Mouse (Mus musculus) frontal cortex, adult 2 months (tissue): ENCODE measurements around the gene Fgd4. TPM values are rescaled to one million over a fixed set of nuclear protein-coding genes. Genes with fewer than 3 reads are reported as not detected.

Source experiments
- polyA plus RNA-seq: library from polyadenylated mRNA; depleted of rRNA; stranded (reverse); fragments of >200 nt; gene quantifications from 2 replicates; pipeline ENCODE4 v1.2.3, GENCODE M21; 2012; rRNA removed

Fgd4 gene
- polyA plus RNA-seq, 1 experiment: 13.3 TPM

Other genes with a start within 250 kb of the Fgd4 start
- 99.6 and 108 TPM in 2 replicates for gene Dnm1l, start 241.6 kb downstream of the Fgd4 start, polyA plus RNA-seq
- gene Olfr19, start 75.9 kb upstream of the Fgd4 start, polyA plus RNA-seq: not detected in 2 replicates
- gene Spag6l, start 228.9 kb upstream of the Fgd4 start, polyA plus RNA-seq: 3.8 and 4.4 TPM in 2 replicates